Comparison of ENCODE assay signal across 7 mouse cellular contexts in genomic region chr5:142768352-142769267, GRCm38 (mm10). TPM values are rescaled to one million over a fixed set of nuclear protein-coding genes. Genes with fewer than 3 reads are reported as not detected.
DNase-seq lines count a peak whose midpoint lies in the region; ATAC-seq lines count a peak whose summit lies in the region.

No protein-coding gene starts in this region.

- no peaks in the 10 kb centered on the region for H3K9me3 ChIP-seq in lung, embryonic 15.5 days
- H3K9me3 ChIP-seq in forebrain, embryonic 11.5 days (ENCODE audit: control insufficient read depth, low read length) = no peaks in the 10 kb centered on the region
- no peaks in the 10 kb centered on the region for H3K9me3 ChIP-seq in limb, embryonic 10.5 days (replicated peaks)
- H3K9me3 ChIP-seq in stomach, embryonic 15.5 days = no peaks in the 10 kb centered on the region

- H3K9ac ChIP-seq in lung, embryonic 15.5 days = no peak overlapping the region
- H3K9ac ChIP-seq in forebrain, embryonic 11.5 days (ENCODE audit: low read length) = no peak overlapping the region
- H3K9ac ChIP-seq in stomach, embryonic 15.5 days = no peak overlapping the region

- no peak for ATAC-seq in lung, embryonic 15.5 days (ENCODE audit: borderline replicate concordance, extremely low read depth, low FRiP score, low TSS enrichment)
- ATAC-seq in forebrain, embryonic 11.5 days (replicated peaks; ENCODE audit: low FRiP score) = no peak; the same call in 1 of the 2 replicates
- no peak for ATAC-seq in stomach, embryonic 15.5 days (ENCODE audit: insufficient read depth, low FRiP score, low read depth)

- H3K36me3 ChIP-seq in lung, embryonic 15.5 days = peaks cover 74% of the 10 kb centered on the region
- H3K36me3 ChIP-seq in forebrain, embryonic 11.5 days (ENCODE audit: control insufficient read depth, insufficient read depth, low read length) = peaks cover 27% of the 10 kb centered on the region
- H3K36me3 ChIP-seq in limb, embryonic 10.5 days = peaks cover 98% of the 10 kb centered on the region
- peaks cover 63% of the 10 kb centered on the region for H3K36me3 ChIP-seq in stomach, embryonic 15.5 days

- no peak overlapping the region for H3K4me3 ChIP-seq in lung, embryonic 15.5 days
- no peak overlapping the region for H3K4me3 ChIP-seq in forebrain, embryonic 11.5 days (ENCODE audit: low read depth, low read length)
- 0 out of 2 replicates have a peak overlapping the region, but pooled peaks have one; percentile 1 for H3K4me3 ChIP-seq in limb, embryonic 10.5 days
- no peak overlapping the region for H3K4me3 ChIP-seq in stomach, embryonic 15.5 days (replicated peaks)

- DNase-seq in lung, postnatal 14 days = no peak
- DNase-seq in forebrain, embryonic 11.5 days (ENCODE audit: low spot score) = no peak
- no peak for DNase-seq in limb, embryonic 10.5 days (ENCODE audit: low spot score)
- DNase-seq in right cerebral cortex, postnatal 10 days (ENCODE audit: low spot score in 2 of 2) = no peak
- DNase-seq in adrenal gland, adult (ENCODE audit: inconsistent age in 2 of 2, low spot score in 1 of 2) = no peak

- 46% methylated on average over 10 of the region's 10 CpGs for WGBS in lung, embryonic 15.5 days
- 32% methylated on average over 10 of the region's 10 CpGs for WGBS in forebrain, embryonic 11.5 days
- 54% methylated on average over 10 of the region's 10 CpGs for WGBS in limb, embryonic 10.5 days
- 51% methylated on average over 10 of the region's 10 CpGs for WGBS in stomach, embryonic 15.5 days

- H3K27me3 ChIP-seq in lung, embryonic 15.5 days = no peaks in the 10 kb centered on the region
- H3K27me3 ChIP-seq in forebrain, embryonic 11.5 days (ENCODE audit: control insufficient read depth, insufficient read depth, low read length) = no peaks in the 10 kb centered on the region
- H3K27me3 ChIP-seq in limb, embryonic 10.5 days (ENCODE audit: low read depth, poor library complexity, severe bottlenecking) = no peaks in the 10 kb centered on the region
- H3K27me3 ChIP-seq in stomach, embryonic 15.5 days (replicated peaks) = no peaks in the 10 kb centered on the region

- peaks cover 26% of the 10 kb centered on the region for H3K4me1 ChIP-seq in lung, embryonic 15.5 days
- H3K4me1 ChIP-seq in forebrain, embryonic 11.5 days (replicated peaks; ENCODE audit: control insufficient read depth, insufficient read depth, low read length) = peaks cover 14% of the 10 kb centered on the region; the same call in 1 of the 2 replicates
- H3K4me1 ChIP-seq in limb, embryonic 10.5 days = peaks cover 15% of the 10 kb centered on the region
- H3K4me1 ChIP-seq in stomach, embryonic 15.5 days = peaks cover 6% of the 10 kb centered on the region; the same call in 1 of the 2 replicates

- peak overlapping the region; percentile 51 for H3K27ac ChIP-seq in lung, embryonic 15.5 days
- peak overlapping the region; percentile 57 for H3K27ac ChIP-seq in forebrain, embryonic 11.5 days (ENCODE audit: low read depth, low read length)
- H3K27ac ChIP-seq in limb, embryonic 10.5 days = no peak overlapping the region
- peak overlapping the region; percentile 35 for H3K27ac ChIP-seq in stomach, embryonic 15.5 days

- H3K4me2 ChIP-seq in lung, embryonic 15.5 days = no peak overlapping the region
- no peak overlapping the region for H3K4me2 ChIP-seq in forebrain, embryonic 11.5 days (ENCODE audit: low read depth, low read length, severe bottlenecking)
- H3K4me2 ChIP-seq in stomach, embryonic 15.5 days = no peak overlapping the region

RNA-seq across cellular contexts. Expression of gene Tnrc18, which starts 48.9 kb away (rescaled TPM):
- 30.7 and 32.3 TPM in 2 replicates for polyA plus RNA-seq in lung, embryonic 15.5 days (2015; fragmentation: Nextera tagmentation; extraction: Ambion mirVana)
- polyA plus RNA-seq in forebrain, embryonic 11.5 days (2014; fragmentation: Nextera tagmentation; extraction: Ambion mirVana) = 55.2 and 55.7 TPM in 2 replicates
- polyA plus RNA-seq in limb, embryonic 10.5 days (2016; fragmentation: Nextera tagmentation; extraction: Ambion mirVana) = 24.7 and 39.0 TPM in 2 replicates
- polyA plus RNA-seq in stomach, embryonic 15.5 days (2015; fragmentation: Nextera tagmentation; extraction: Ambion mirVana) = 29.5 and 32.4 TPM in 2 replicates
